Mouse (Mus musculus) frontal cortex, postnatal 25 days (tissue): ENCODE data around the gene Ptprc.
A peak's percentile ranks its signal among the peaks of the same experiment; 100 is the strongest.

Experiments used
- DNase-seq, 2 experiments: peaks; one replicate each; pipeline ENCODE4 v3.0.0; 2022; ENCODE audit warnings: low spot score in 2 of 2

Ptprc gene

DNA sequence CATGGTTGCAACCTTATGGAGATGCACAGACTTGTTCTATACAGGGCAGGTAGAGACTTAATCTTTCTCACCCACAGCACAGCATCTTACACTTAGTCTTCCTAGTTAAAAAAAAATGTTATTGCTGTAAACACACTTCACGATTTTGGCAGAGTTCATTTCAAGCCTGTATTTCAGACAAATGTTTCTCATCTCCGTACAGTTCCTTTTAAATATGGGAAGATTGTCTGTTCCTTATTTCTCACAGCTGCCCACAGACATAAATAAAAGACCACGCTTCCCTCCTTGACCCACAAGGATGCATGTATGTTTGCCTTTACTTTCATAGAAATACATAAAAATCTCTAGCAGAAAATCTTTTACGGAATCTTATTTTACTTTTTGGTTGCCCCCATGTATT is 22.4 kb downstream of the Ptprc start:
- no peak for DNase-seq

- DNase-seq, result peak; percentile 29 to 52
Observed at GRCm38 (mm10) chr1:138148844-138149243, 26.7 kb downstream of the Ptprc start.

DNA sequence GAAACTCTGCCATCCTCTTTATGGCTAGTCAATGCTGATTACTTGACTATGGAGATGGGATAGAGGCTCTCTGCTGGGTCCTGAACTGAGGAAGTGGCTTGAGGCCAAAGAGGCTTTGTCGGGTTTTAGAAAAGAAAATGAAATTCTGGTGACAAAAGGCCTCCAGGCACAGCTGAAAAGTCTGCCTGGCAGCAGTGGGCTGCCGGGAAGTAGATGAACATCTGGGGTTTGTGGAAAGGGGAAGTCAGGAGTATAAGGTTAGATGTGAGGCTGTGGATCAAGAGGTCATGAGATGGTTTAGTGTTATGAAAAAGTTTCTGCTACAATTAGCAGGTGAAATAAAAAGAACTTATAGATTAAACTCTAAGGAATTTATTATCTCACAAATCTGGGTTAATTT is 29.9 kb downstream of the Ptprc start:
- DNase-seq, result no peak

DNA sequence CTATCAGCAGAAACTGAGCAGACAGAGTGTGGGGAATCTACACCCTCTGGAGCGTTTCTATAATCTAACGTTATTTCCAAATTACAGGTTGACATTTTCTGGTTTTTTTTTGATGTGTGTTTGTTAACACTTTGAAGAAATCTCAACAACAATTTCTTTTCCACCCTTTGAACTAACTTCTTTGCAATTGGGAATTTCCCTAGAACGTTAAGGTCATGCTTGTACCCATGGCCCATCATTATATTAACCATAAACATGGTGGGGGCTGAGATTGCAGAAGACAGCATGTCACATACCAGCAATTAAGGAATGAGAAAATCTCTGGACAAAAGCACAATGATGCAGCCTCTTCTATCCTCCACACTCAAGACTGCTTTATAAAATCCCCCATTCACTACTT is 30.4 kb downstream of the Ptprc start:
- DNase-seq, result no peak

DNA sequence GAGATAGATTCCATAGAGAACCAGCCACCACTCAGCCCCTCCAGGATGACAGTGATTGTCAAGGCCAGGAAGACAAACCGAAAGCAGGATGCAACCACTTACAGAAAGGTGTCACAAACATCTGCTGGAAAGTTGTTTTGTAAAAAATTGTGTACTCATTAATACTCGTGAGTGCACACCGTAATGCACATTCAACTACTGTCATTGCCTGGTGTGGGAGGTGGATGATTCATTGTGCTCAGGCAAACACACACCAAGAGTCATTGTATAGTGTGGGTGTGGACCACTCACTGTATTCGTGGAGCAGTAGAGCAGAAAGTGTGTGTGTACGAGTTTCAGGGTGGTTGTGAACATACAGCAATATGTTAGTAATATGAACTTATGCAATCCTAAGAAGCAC is 31.1 kb downstream of the Ptprc start:
- no peak for DNase-seq

GRCm38 (mm10) chr1:138140769-138141168 is 34.7 kb downstream of the Ptprc start:
- DNase-seq, result no peak

DNA sequence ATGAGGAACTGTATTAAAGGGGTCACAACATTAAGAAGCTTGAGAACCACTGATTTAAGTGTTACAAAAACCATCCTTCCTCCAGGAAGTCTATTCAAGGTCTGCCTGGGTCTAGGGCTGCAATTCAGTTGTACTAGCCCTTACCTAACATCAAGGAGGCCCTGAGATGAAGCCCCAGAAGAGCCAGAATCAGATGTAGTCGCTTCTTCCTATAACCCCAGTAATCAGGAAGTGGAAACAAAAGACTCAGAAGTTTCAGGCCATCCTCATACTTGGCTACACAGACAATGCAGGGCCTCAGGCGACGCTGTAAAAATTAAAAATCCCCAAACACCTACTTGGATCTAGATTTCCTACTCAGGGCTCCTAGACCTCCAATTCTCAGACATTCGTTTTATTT is 37.8 kb downstream of the Ptprc start:
- no peak for DNase-seq

DNA sequence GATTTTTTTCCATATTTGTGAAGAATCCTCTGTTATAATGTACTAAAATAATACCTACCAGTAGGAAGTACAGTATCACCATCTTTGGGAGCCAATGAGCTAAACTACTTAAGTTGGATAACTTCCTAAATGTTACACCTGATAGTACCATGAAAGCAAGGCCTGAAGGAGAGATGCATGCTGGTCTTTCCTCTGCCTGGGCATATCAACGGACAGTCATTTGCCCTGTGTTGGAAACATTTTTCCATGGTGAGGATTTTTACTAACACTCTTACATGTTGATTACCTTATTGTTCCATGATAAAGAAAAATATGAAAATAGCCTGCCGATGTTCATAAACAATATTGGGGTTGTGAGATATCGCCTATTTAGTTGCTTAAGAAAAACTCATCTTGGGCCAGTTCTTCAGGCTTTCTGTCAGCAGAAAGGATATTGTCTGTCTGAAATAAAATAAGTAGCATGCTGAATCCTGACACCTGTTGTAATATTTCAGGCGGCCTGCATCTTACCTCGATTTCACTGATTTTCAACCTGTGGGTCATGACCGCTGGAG is 38.4 kb downstream of the Ptprc start:
- DNase-seq, result no peak

DNA sequence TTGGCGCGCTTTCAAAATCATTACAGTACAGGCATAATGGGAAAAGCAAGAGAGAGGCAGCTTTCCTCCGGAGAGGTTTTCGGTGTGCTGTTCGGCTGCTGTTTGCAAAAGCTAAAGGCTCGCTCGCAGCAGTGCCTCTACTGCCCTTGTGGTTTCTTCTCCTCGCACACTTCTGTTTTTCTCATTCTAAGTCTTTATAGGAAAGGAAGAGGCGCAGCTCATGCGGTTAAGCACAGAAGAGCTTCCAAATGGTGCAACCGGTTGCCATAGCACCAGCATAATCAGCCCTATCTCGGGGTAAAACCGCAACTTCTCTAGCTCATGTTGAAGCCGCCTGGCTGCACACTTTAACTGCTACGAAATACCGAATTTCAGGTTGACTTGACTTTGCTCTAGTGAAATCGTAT is 39.1 kb downstream of the Ptprc start:
- peak; percentile 29 to 43 for DNase-seq

DNA sequence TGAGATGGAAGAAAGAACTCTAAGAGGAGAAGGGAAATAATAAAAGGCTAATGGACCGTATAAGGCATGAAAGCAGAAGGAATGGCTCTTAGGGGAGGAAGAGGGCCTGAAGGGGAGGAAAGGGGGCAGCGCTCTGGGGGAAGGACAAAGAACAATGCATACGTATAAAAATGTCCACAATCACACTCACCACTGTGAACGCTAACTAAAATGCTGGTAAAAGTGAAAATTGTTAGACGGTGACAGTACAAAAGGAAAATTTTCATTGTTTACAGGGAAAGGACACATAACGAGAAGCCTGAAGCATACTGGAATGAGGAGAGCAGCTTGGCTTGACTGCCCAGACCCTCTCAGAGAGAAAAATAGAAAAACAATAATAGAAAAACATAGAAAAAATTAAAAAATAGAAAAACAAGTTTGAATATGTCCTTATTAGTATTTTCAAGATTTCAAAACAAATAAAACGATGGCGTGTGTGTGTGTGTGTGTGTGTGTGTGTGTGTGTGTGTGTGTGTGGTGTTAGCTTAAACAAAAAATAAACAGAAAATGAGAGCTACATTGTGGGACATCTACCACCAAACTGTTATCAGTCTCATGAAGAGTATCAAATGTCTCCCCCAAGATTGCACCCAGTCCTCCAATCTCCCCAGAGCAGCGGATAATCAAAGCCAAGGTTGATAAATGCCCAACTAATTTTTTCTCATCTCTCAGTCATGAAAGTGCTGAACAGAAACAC is 39.7 kb downstream of the Ptprc start:
- DNase-seq, result no peak

GRCm38 (mm10) chr1:138135117-138135516 is 40.4 kb downstream of the Ptprc start:
- DNase-seq, result no peak

GRCm38 (mm10) chr1:138134324-138134723 is 41.2 kb downstream of the Ptprc start:
- no peak for DNase-seq

GRCm38 (mm10) chr1:138131739-138132138 is 43.8 kb downstream of the Ptprc start:
- DNase-seq, result no peak

DNA sequence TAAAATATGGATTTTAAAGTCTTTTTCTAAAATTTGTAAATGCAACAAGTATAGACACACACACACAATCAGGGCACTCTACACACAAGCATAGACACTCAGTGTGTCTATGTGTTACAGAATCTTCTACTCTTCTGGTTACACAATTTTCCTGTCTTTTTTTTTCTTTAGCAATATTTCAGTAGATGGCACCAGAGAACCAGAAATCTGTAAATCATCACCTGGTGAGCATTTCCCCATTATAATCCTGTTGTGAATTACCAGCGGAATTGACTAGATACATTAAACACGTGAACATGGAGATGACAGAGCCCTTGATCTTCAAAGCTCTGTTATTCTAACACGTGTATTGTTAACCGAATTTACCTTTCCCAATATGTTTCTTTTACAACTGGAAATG is 45.4 kb downstream of the Ptprc start:
- no peak for DNase-seq

DNA sequence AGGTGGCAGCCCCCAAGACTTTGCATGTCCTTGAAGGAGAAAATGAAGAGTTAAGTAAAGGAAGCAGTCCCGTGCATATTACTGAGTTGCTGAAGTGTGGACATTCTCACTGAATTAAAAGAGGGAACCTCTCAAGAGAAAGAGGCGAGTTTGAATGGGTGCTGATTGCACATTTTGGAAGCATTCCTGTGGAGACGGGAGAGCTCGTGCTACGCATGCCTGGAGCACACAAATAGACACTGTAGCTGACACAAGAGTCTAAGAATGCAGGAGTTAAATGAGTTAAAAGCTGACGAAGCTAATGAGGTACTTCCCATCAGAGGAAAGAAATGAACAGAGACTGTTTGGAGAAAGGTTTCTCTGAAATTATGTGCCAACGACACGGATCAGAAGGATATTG is 48.7 kb downstream of the Ptprc start:
- no peak for DNase-seq

- DNase-seq, result no peak
Observed at GRCm38 (mm10) chr1:138125281-138125680, 50.2 kb downstream of the Ptprc start.

DNA sequence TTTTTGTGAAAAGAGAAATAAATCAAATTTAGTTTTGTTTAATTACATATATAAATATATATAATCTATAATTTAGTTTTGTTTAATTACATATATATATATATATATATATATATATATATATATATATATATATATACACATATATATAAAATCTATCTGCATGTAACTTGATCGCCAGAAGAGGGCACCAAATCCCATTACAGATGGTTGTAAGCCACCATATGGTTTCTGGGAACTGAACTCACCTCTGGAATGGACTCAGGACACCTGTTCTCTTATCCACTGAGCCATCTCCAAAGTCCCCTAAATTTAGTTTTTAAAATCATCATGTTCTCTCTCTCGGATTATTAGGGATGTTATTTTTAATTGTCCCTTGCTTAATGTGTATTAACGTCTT is 51.6 kb downstream of the Ptprc start:
- no peak for DNase-seq

GRCm38 (mm10) chr1:138119895-138120294 is 55.6 kb downstream of the Ptprc start:
- no peak for DNase-seq

GRCm38 (mm10) chr1:138093219-138093618 is 82.3 kb downstream of the Ptprc start:
- no peak for DNase-seq

DNA sequence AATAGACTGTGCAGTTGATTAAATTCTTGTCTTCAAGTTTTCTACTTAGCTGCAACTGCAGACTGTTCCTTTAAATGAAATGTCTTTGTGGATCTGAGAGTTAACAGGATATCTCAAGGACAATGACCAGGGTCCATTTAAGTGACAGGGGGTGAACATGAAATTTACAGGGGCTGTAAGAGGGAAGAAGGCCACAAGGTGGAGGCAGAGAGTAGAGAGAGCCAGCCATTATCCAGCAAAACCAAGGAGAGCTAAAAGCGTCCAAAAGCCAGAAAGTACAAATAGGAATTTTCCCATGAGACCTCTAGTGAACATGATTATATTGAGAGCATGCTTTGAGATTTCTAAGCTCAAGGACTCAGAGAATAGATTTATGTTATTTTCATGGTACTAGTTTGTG is 89.7 kb downstream of the Ptprc start:
- DNase-seq, result no peak

- DNase-seq, result no peak
Observed at GRCm38 (mm10) chr1:138083707-138084106, 91.8 kb downstream of the Ptprc start.

- DNase-seq, result no peak
Observed at GRCm38 (mm10) chr1:138080308-138080707, 95.2 kb downstream of the Ptprc start.

GRCm38 (mm10) chr1:138044196-138044945 is 131.1 kb downstream of the Ptprc start:
- DNase-seq, result peak; percentile 44 to 73
